Mouse (Mus musculus) midbrain, embryonic 11.5 days (tissue): ENCODE measurements around the gene Gm20909. TPM values are rescaled to one million over a fixed set of nuclear protein-coding genes. Genes with fewer than 3 reads are reported as not detected.
"Not testable (repeated sequence)": the region's sequence is repeated elsewhere in the genome, so short reads cannot be mapped to it uniquely, and the experiment has no call there.

Source experiments
- ATAC-seq: fragments of 200-750 bp; cut with Nextera tagmentation; 2 replicates; pipeline ENCODE4 v1.8.0; 2017; ENCODE audit warnings: moderate TSS enrichment, moderate library complexity; ENCODE audit not compliant: low FRiP score
- DNase-seq: peaks from one replicate; pipeline ENCODE4 v3.0.0; 2015; ENCODE audit warnings: low spot score; ENCODE audit errors: missing footprints
- H3K27ac ChIP-seq: fragments of 300-500 bp; sonication (generic); 2 replicates; pipeline ENCODE4 v1.5.1; 2014; ENCODE audit warnings: low read depth, low read length
- H3K27me3 ChIP-seq: fragments of 300-500 bp; sonication (generic); 2 replicates; pipeline ENCODE4 v1.6.1; 2014; ENCODE audit warnings: mild to moderate bottlenecking, low read length, moderate library complexity, mixed read lengths; ENCODE audit not compliant: control insufficient read depth, insufficient read depth
- H3K36me3 ChIP-seq: fragments of 300-500 bp; sonication (generic); 2 replicates; pipeline ENCODE4 v1.6.1; 2014; ENCODE audit warnings: mild to moderate bottlenecking, low read length, moderate library complexity, mixed read lengths; ENCODE audit not compliant: control insufficient read depth, insufficient read depth
- H3K4me1 ChIP-seq: fragments of 300-500 bp; sonication (generic); 2 replicates; pipeline ENCODE4 v1.6.1; 2014; ENCODE audit warnings: low read length; ENCODE audit not compliant: control insufficient read depth, insufficient read depth
- H3K4me2 ChIP-seq: fragments of 300-500 bp; sonication (generic); 2 replicates; pipeline ENCODE4 v1.6.1; 2014; ENCODE audit warnings: mild to moderate bottlenecking, moderate library complexity
- H3K4me3 ChIP-seq: fragments of 300-500 bp; sonication (generic); 2 replicates; pipeline ENCODE4 v1.5.1; 2014; ENCODE audit warnings: low read depth, low read length
- H3K9ac ChIP-seq: fragments of 300-500 bp; sonication (generic); 2 replicates; pipeline ENCODE4 v1.6.1; 2014; ENCODE audit warnings: low read length
- H3K9me3 ChIP-seq: fragments of 300-500 bp; sonication (generic); 2 replicates; pipeline ENCODE4 v1.6.1; 2016; ENCODE audit warnings: low read length; ENCODE audit not compliant: control insufficient read depth
- WGBS: fragments of 180-500 bp; shearing (Covaris S2); extraction: QIAGEN DNeasy Blood & Tissue Kit; methylation state at CpG from one replicate; pipeline ENCODE4 v1.1.7; 2014; 5-methylcytosine and 5-hydroxymethylcytosine counted together
- polyA plus RNA-seq: library from polyadenylated mRNA; unstranded; fragments of >200 nt; fragmentation: Nextera tagmentation; extraction: Ambion mirVana; gene quantifications from 2 replicates; pipeline ENCODE4 v1.2.1, GENCODE M21; 2014

Gene Gm20909
- not detected in 2 replicates for polyA plus RNA-seq

DNA sequence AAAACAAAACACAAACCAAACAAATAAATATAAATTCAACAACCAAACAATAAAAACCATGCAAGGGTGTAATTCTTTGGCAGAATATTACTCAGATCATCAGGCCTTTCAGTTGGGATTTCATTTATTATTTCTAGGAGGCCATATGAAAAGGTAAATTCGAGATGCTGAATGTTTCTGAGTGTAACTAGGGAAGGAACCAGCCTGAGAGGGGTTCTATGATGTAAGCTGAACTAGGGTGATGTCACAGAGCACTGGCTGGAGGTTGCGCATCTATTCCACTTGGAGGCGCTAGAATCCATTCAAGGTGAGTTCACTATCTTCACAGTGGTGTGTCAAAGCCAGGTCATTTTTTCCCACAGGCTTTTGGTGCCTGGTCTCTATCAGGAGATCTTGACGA, at the start of gene Gm20909:
Gene Gm20909, plus strand, starts transcription at position 301 of the 400 bp plus-strand sequence.
- not testable (repeated sequence) for DNase-seq, H3K9me3 ChIP-seq, H3K4me3 ChIP-seq, H3K4me1 ChIP-seq, H3K36me3 ChIP-seq, H3K27ac ChIP-seq, ATAC-seq, H3K4me2 ChIP-seq, H3K9ac ChIP-seq, H3K27me3 ChIP-seq
- WGBS, result no CpG with 5 or more reads among the region's 4 CpGs

Other genes starting within 250 kb of the Gm20909 start
- gene Gm29866, start 170.9 kb upstream of the Gm20909 start, polyA plus RNA-seq, result not detected in 2 replicates
- gene Gm20865, start 77.0 kb downstream of the Gm20909 start, polyA plus RNA-seq, result not detected in 2 replicates